Mouse (Mus musculus) gastrocnemius, adult 18-20 months (tissue): ENCODE data around the gene Ppp4r1. TPM values are rescaled to one million over a fixed set of nuclear protein-coding genes. Genes with fewer than 3 reads are reported as not detected.

ENCODE experiments used
- DNase-seq: peaks from one replicate; pipeline ENCODE4 v3.0.0; 2021; ENCODE audit warnings: low spot score
- total RNA-seq, 2 experiments: library from RNA; stranded (reverse); gene quantifications; 2 replicates each; pipeline ENCODE4 v1.2.3; 2021

The Ppp4r1 gene
- total RNA-seq, 2 experiments from 2014 or later, result 20.7 to 22.6 TPM

DNA sequence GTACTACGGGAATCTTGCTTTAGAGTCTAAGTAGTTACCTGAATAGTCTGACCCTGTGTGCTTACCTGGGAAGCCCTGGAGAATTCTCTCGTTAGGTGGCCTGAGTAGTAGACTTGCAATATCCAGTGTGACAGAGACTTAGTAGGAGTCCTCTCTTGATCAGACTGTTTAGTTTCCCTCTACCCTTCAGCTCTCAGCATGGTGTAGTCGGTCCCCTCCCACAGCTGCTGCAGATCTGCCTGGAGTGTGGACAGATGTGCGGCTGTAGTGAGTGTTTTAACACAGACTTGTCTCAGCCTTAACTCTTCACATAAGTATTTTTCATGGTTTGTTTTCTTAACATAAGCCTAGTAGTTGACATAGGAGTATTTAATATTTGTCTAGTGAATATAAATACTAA, 19.7 kb downstream of the Ppp4r1 start:
- DNase-seq, result no peak

DNA sequence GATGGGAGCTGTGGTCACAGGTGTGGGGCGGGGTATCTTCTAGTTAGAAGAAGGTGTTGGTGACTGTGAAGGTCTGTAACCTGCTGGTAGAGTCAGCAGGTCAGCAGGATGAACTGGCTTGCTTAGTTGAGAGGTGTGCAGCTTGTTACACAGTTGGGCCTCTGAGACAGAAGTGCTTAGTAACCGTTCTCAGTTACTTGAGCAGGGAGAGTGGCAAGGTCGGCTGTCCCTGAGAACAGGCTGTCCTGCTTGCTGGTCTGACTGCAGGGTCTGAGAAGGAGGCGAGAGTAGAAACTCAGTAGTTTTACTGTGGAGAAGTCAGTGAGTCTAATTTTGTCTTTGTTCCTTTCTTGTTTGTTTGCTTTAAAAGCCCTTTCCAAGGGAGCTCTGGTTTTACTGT, 23.6 kb downstream of the Ppp4r1 start:
- DNase-seq, result peak; percentile 60

DNA sequence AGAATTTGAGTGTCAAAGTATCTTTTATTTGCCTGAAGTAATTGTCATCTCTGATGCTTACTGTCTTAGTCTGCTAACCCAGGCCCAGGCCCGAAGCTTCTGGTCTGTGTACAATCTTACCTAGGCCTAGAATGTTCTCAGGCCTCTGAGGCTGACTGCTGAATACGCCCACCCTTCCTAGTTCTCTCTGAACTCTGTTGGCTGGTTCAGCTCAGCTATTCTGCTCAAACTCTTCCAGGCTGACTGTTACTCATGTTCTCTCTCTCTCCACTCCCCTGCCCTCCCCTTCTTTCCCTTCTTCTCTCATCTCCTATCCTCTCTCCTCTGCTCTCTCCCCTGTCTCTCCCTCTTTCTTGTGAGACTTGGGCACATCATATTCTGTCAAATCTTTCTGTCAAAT, 24.0 kb downstream of the Ppp4r1 start:
- no peak for DNase-seq

DNA sequence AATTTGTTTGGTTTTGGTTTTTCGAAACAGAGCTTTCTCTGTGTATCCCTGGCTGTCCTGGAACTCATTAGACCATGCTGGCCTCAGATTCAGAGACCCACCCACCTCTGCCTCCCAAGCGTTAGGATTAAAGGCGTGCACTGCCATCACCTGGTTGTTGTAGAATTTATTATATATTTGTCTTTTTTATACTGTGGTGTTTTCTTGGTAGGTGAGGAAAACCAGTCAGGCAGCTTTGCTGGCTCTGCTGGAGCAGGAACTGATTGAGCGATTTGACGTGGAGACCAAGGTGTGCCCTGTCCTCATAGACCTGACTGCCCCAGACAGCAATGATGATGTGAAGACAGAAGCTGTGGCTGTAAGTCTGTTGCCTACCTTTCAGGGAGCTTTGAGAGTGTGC, 28.7 kb downstream of the Ppp4r1 start:
- no peak for DNase-seq

DNA sequence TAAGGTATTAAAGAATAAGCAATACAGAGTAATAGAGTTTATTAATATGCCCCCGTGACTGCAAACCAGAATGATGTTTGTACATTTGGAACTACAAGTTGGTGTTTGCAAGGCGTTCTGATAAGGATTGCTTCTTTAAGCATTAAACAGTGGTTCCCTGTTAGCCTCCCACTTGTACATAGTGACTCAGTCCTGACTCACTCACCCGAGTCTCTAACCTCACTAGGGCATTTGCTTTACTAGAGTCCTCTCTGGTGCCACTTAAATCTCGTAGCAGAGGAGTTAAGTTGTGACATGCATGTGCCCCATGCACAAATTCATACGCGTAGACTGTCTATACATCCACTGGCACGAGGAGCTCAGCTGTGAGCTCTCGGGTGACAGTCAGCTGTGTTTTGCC, 31.4 kb downstream of the Ppp4r1 start:
- DNase-seq, result no peak

DNA sequence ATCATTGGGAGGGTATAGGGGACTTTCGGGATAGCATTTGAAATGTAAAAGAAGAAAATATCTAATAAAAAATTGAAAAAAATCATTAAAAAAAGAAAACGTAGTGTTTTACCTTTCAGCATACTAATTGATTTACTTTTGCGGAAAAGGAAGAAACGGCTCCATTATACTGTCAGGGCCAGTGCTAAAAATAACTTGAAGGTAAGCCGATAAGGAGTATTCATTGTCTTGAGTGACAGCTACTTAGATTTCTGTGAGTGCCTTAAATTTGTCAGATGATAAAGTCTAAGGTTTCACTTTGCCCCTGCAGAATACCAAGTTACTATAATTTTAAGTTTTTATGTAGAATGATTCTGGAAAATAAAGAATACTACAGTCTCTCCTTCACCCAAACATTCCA, 37.8 kb downstream of the Ppp4r1 start:
- no peak for DNase-seq

DNA sequence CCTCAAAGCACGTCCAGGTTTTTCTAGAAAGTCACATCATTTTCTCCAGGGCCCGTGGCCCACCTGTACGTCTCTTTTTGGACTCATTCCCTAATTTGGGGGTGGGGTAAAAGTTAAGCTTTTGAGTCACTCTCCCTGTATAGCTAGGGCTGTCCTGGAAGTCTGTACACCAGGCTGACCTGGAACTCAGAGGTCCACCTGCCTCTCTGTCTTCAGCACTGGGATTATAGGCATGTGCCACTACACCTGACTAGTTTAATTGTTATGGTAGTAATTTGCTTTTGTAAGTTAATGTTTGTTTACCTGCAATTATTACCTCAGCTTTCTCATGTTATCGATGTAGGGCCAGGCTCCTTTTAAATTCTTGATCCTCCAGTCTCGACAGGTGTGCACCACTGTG, 40.0 kb downstream of the Ppp4r1 start:
- no peak for DNase-seq

DNA sequence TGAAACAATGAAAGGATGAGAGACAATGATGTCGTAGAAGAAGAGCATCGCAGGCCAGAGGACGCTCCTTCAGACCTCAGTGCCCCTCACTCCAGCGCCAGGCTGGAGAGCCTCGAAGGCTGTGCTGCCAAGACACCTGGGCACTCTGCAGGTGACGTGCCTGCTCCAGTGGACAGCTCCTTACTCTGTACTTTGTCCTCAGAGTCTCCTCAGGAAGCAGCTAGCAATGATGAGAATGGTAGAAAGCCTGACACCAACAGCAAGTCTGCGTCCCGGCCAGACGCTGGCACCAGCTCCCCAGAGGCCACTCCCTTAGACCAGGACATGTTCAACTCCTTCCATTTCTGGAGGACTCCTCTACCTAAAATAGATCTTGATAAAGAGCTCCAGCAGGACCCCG, 41.9 kb downstream of the Ppp4r1 start:
- DNase-seq, result no peak

DNA sequence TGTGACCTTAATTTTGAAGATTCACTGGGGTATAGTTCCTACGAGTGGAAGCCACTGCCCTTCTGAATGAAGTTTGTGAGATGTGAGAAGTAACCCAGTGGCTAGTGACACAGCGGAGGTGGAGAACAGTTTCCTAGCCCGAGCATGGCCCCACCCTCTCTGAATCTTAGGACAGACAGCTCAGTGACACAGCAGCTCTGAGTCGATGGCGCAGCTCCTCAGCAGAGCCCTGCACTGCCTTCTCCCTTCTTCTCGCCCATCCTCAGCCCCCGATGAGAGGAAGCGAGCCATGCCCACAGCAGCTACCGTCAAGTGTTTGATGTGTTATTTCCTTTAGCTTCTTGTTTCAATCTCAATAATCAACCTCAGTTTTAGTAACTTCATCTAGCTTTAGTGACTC, 43.9 kb downstream of the Ppp4r1 start:
- DNase-seq, result no peak

DNA sequence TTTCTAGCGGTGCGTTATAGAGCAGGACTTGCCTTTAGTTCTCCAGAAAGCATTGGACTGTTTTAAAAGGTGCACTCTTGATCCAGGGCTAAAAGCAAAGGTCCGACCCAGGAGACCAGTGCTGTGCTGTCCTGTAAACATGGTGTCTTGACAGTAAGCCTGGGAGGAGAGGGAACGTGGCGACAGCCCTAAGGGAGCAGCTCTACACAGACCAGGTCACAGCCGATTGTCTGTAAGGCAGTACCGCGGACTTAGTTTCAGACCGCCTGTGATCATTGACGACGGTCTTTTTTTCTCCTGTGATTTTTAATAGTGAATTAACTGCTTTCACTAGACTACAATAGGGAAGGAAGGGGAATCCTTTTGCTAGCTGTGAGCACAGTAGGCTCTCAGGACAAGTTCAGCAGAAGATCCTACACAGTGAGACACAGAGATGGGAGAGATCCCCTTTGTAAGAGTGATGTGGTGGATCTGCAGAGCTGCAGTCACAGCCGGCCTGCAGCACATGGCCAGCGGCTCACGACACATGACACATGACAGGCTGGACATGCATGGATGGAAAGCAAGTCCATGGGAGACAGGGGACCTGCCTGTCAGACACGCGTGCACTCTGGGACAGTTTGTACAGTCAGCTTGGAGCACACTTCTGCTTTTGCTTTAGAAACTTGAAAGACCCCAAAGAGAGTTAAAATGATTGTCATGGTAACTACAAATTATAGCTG, 44.9 kb downstream of the Ppp4r1 start:
- DNase-seq, result no peak

DNA sequence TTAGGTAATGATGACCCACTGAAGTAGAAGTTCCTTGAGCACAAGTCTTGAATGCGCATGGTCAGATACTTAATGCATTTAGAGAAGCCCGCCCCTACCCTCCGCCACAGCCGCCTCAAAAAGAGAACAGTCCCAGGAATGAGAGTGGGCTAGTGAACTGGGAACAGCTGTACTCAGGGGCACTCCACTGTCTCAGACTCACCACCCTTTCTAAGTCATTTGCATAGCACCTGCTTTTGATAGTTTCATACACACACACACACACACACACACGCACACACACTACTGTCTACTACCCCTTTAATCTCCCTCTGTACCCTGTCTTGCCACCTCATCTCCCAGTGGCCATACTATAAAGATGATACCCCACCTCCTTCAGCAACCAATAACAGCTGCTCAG, 45.5 kb downstream of the Ppp4r1 start:
- no peak for DNase-seq

DNA sequence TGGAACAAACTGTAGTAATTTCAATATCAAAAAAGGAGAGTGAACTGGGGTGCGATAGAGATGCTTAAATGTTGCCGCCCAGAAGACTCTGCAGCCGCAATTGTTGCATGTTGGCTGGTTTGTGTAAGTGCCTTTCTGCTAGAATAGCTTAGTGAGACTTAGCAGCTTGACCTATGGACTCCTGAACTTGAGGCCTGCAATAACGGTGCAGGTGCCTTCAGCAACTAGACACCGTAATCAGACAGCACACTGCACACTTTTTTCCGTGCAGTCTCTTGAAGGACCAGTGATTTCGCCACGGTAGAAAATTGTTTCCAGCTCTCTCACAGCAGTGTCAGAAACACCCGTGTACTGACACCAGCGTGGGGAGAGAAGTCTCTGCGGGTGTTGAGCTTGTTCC, 46.6 kb downstream of the Ppp4r1 start:
- no peak for DNase-seq

DNA sequence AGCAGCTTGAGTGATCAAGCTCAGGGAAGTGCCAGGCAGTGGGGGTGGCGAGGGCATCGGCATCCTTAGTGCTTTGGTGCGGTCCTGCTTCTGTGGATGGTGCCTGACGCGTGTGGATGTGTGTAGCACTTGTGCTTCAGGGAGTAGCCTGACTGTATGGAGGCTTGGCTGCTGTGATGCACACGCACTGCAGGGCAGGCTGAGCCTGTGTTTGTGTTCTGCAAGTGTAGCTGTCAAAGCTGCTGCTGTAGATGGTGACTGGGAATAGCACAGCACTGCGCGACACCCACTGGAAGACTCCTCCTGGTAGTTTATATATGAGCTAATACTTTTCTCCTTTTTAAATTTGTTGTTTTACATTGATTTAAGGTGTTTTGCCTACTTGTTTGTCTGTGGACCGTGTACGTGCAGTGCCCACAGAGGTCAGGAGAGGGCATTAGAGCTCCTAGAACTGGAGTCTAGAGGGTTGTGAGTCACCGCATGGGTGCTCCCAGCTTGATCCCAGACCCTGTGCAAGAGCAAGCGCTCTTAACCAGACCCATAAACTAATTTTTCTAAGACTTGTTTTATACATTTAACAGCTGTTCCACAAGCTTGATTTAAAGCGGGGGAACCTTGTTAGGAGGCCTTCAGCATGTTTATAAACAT, 48.0 kb downstream of the Ppp4r1 start:
- DNase-seq, result no peak

DNA sequence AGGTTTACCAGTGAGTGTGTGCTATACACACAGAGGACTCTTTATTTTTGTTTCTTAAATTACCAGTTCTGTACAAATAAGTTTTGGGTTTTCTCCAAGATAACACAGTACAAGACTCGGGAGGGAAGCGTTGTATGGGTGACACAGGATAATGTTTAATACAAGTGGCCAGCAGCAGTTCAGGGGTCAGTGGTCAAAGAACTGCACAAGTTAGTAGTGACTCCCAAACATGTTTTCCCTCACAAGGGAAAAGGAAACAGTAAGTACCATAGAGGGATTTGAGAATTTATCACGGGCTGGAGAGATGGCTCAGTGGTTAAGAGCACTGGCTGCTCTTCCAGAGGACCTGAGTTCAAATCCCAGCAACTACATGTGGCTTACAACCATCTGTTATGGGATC, 51.5 kb downstream of the Ppp4r1 start:
- no peak for DNase-seq

DNA sequence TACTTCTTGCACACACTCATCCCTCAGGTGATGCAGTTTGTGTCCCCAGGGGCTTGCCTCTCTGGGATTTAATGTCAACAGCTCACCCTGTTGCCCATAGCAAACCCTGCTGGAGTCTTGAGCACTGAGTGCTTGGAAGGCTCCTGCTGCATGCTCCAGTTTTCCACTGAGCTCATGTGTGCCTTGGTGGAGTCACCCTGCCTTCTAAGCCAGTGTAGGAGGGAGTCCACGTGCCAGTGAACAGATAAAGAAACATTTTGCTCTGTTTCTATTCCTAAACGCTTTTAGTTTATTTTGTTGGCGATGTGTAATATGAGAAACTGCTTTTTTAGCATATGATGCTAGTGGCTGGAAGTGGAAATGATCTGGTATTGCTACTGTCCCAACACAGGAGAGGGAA, 54.4 kb downstream of the Ppp4r1 start:
- no peak for DNase-seq

DNA sequence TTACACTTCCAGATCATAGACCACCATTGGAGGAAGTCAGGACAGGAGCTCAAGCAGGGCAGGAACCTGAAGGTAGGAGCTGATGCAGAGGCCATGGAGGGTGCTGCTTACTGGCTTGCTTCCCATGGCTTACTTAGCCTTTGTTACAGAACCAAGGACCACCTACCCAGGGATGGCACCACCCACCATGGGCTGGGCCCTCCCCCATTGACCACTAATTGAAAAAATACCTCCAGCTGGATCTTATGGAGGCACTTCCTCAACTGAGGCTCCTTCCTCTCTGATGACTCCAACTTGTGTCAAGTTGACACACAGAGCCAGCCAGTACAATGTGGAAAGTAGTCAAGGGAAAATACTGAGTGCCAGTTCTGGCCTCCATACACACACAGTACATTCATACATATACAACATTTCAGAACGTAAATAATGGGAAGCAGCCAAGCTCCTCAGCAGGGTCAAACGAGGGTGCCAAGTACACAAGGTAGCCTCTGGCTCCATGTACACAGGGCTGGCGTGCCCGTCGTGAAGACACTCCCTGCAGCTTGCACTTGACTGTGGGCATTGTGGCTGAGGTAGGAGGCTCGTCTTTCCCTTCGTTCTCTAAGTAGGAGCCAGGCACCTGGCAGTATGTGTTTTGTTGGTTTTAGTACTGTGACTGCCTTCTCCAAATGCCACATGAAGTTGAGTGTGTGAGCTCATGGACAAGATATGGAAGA, 57.3 kb downstream of the Ppp4r1 start:
- no peak for DNase-seq

DNA sequence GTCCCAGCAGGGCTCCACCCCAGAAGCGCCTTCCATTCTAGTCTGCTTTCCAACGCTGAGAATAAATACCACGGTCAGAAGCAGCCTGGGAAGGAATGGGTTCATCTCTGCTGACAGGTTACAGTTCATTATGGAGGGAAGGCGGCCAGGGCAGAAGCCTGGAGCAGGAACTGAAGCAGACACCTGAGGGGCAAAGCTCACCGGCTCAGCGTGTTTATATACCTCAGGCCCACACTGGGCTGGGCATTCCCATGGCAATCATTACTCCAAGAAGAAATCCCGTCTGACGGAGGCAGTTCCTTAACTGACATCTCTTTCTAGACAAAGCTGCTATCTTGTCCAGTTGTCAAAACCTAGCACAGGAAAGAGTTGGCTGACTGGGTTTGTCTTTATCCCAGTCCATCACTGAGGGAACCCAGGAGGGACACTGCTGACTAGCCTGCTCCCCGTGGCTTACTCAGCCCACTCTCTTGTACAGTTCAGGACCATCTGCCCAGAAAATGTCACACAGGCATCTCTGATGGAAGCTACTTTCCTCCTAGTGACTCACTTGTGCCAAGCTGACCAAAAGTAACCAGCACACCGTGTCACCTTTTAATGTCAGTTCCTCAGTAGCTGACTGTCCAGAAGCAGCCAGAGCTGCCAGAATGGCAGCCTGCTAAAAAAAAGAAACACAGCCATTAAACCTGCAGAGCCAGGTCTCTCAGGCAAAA, 60.5 kb downstream of the Ppp4r1 start:
- DNase-seq, result no peak

DNA sequence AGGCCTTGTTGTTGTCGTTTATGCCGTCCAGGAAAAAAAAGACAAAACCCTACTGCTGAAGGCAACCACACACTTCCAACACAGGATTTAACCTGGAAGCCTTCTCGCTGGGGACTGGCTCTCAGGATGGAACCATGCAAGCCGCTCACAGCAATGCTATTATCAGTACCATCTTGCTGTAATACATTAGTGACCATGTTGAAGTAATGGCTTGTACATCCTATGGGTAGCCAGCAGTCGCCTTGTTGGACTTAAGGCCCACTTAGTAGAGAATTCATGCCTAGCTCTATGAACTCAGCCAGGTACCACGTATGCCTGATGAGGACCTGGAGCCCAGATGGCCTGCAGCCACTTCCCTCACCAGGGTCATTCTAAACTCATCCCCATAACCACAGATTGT, 63.0 kb downstream of the Ppp4r1 start:
- no peak for DNase-seq

DNA sequence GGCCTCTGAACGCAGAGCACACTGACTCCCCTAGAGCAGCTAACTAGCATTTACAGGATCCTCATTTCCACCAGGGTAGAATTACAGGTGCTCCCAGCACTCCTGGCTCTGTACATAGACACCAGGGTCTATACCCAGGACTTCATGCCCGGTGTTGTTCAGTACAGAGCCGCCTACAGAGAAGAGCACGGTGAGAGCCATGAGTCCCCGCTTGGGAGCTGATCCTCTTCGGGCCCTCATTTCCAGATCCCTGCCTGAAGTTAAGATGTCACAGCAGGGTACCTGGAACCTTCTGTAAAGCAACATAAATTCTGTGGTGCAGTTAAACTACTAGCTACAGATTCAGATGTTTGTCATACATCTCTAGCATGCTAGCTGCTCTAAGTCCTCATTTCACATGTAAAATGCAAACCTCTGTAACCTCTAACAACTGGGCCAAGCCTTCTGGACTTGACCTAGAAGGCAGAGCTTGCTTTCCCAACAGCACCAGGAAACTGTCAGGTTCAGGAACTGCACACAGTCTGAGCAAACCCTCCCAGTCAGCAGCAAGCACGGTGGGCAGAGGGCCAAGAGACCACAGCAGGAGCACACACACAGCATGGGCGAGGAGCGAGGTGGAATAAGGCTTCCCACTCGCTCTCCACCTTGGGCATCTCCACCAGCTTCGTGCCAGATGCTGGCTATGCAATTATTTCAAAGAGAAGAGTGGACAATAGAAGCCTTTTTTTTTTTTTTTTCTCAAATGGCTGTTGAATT, 65.5 kb downstream of the Ppp4r1 start:
- DNase-seq, result no peak

DNA sequence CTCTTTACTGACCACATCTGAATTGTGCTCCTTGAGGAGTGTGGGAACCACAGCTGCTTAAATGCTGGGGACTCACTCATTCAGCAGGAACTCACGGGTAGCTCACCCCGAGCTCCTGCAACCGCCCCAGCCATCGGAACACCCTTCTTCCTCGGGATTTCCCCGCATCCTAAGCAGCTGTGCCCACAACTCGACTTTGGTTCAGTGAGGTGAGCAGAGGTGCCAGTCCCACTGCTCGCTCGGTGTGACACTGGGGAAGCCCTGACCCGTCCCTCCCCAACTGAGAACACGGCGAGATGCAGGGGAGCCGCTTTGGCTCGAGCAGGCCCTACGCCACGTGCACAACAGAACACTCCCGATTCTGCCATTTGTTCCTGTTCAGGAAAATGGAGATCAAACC, 68.1 kb downstream of the Ppp4r1 start:
- no peak for DNase-seq

DNA sequence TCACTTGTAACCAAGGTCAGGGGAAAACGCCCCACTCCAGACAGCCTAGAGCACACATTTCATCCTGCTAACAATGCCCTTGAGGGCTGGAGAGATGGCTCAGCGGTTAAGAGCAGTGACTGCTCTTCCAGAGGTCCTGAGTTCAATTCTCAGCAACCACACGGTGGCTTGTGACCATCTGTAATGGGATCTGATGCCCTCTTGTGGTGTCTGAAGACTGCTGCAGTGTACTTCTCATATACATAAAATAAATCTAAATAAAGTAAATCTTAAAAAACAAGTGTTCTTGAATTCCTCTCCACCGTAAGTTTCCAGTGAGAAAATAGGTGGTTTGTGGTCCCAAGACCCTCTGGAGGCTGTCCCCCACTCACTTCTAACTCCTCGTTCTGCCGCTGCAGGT, 69.4 kb downstream of the Ppp4r1 start:
- DNase-seq, result no peak

DNA sequence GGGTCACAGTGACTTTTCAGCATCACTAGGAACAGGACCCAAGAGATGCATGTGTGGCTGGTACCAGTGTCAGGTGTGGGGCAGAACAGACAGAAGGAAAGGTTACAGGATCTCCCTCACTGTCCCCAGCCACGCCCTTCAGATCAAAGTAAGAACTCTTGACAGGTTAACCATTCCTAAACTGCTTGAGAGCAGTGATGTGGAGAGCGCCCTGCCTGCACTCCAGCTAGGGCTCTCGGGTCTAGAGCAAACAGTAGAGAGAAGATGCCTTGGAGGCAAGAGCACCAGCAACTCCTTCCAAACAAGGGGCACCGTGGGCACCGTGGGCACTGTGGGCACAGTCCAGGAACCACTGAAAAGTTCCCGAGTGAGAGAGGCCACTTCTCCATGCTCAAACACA, 71.0 kb downstream of the Ppp4r1 start:
- no peak for DNase-seq
